Mouse (Mus musculus): ENCODE measurements at regions not wholly inside any gene's neighbourhood (a gene's known extent, or its start where the extent isn't known, plus 50 kb on each side); places are given as distances from the start of the nearest gene placed in this dataset.
A peak's percentile ranks its signal among the peaks of the same experiment; 100 is the strongest.

GRCm38 (mm10) chr9:85524733-85525132, 197.6 kb upstream of the Tent5a start:
- no peak for ATAC-seq (ENCODE audit: low TSS enrichment)

DNA sequence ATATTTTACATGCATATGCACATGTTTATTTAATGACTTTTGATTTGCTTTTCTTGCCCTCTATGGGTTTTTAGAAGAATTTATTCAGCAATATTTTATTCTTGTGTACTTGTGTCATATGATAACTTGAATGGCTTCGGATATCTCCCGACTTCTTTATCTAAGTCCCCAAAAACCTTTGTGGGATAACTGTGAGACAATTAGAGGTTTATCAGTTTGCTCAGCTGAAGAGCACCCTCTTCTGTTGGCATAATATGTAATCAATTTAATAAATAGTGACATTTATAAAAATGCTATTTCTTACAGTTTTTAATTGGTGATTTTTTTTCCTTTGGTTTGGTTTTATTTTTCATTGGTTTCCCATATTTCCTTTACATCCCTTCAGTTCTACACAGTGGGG, 194.2 kb upstream of the Tent5a start:
- ATAC-seq (ENCODE audit: low TSS enrichment) = no peak

DNA sequence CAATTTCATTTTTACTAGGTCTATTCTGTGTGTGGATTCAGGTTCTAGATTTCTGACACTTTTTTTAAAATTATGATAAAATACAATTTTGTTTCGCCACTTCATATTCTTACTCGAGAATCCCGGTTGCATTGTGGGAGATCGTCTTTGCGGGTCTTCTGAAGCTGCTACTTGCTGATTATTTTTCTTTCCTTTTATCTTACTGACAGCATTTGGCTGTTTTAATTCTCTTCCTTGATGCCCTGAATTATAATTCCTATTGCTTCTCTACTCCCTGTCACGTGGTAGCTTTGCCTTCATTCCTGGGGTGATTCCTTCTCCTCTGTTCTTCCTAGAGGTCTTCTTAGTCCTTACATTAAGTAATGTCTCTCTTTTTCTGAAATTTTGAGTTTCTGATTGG, 193.8 kb upstream of the Tent5a start:
- no peak for ATAC-seq (ENCODE audit: low TSS enrichment)

GRCm38 (mm10) chr9:85499006-85499405, 171.9 kb upstream of the Tent5a start:
- no peak for ATAC-seq (ENCODE audit: low TSS enrichment)

- ATAC-seq (ENCODE audit: low TSS enrichment) = no peak
Observed at GRCm38 (mm10) chr9:85497348-85497747, 170.2 kb upstream of the Tent5a start.

DNA sequence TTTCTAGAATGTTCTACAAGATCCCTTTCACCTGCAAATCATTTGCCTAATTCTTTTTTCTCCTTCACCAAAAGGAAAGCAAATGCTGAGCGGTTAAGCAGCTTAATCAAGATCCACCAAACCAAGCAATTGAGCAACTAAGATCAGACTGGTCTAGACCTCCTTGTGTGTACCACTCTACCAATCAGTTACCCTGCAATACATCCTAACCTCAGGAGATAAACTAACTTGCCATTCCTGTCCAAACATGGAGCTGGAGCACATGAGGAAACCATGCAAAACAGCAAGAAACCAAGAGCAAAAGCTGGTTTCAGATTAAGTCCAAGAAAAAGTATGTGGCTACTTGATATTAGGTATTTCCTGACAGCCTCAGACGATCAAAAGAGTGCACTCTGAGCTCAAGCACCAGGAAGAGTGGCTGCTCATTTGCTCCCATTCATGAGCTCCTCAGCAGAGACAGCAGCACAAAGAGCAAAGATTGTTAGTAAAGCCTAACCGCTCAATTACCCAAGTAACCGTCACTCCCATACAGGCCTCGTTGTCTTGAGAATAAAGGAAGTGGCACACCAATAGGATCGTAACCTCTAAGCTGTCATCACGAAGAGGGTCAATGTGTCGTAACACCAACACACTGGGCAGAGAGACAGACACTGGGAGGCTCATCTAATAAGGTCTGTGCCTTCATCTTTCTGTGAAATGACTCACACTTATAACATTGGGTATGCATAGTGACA, 169.5 kb upstream of the Tent5a start:
- no peak for ATAC-seq (ENCODE audit: low TSS enrichment)

DNA sequence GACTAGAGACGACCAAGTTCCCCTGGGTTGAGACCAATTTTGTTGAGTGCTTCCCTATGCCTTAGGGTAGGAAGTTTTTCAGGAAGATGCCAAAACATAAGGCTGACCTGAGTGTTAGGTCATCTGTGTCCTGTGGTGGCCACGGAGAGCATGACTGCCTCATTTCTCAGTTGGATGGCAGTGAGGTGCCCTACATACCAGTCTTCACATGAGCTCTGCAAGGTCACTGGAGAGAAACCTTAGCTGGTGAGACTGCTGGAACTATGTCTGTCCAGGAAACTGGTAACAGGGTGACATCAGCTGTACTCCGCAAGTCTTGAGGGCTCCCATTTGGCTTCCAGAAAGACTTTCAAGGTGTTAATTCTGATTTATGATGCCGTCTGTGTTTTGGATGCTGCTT, 167.9 kb upstream of the Tent5a start:
- no peak for ATAC-seq (ENCODE audit: low TSS enrichment)

DNA sequence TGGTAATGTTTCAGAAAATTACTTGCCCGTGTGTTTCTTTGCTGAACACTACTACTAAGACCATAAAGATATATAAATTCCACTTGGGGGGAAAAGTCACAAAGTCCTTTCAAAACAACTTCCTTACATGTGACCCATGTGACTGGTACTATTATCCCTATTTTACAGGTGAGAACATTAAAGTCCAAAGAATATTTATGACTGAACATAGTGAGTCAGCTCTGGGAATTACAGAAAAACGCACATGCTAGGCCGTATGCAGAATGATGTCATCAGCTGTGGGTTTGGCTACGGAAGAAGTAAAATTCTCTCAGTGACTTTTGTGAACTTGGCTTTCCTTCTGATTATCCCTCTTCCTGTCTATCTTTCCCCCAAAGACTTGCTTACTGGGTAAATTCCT, 166.6 kb upstream of the Tent5a start:
- no peak for ATAC-seq (ENCODE audit: low TSS enrichment)

- no peak for ATAC-seq (ENCODE audit: low TSS enrichment)
Observed at GRCm38 (mm10) chr9:85490367-85490766, 163.2 kb upstream of the Tent5a start.

GRCm38 (mm10) chr9:85487915-85488314, 160.8 kb upstream of the Tent5a start:
- no peak for ATAC-seq (ENCODE audit: low TSS enrichment)

DNA sequence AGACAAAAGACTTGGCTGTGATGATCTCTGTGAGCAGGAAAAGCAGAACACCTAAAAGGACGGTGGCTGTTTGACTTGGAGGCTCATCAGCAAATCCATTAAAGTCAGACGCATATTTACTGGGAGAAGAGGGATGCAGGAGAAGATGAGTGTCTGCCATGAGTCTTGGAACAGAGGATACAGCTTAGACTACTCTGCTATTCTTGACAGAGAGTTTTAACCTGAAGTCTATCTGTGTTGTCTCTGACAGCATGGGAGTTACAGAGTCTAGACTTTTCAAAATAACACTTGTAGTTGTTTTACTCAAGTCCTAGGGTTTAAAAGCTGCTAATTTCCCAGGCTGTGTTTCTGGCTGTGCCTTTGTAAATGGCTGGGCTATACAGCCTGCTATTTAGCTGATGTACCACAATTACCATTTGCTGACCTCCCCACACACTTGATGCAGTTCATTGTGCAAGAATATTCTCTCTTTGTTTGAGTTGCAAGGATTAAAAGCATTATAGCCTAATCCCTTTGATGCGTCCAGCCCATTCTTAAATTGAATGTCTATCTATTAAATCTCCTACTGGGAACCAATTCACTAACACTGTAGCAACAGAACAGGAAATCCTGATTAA, 160.0 kb upstream of the Tent5a start:
- no peak for ATAC-seq (ENCODE audit: low TSS enrichment)

DNA sequence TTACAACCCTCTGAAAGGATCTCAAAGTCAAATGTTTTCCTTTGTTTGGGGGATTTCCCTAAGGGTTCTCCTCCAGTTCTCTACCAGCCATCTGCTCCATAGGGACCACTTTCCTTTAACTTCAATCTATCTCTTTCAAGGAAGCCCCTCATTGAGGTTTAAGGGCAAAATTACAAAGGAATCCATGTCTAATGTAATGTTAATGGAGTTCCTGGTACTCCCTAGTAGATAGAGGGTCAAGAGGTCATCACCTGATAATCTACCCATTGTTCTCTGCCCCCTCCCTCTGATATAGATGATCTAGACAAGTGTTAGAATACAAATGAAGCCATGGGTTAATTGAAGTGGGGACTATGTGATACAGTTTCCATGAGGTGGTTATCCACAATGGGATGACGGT, 158.6 kb upstream of the Tent5a start:
- ATAC-seq (ENCODE audit: low TSS enrichment) = no peak

DNA sequence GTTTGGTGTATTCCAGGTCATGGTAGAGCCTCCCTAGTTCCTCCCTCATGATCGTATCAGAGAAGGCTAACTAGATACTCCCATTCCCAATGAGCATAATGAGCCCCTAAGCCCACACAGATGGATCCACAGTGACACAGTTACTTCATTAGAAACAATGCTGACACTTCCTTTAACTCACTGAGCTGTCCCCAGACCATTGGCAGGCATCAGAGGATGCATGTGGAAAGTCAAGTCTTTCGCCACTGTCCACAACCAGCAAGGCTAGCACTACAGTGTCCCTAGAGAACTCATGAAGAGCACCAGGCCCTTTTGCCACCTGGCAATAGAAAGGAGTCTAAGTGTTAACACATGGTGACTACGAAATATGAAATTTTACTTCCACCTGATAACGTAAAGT, 156.1 kb upstream of the Tent5a start:
- ATAC-seq (ENCODE audit: low TSS enrichment) = no peak

DNA sequence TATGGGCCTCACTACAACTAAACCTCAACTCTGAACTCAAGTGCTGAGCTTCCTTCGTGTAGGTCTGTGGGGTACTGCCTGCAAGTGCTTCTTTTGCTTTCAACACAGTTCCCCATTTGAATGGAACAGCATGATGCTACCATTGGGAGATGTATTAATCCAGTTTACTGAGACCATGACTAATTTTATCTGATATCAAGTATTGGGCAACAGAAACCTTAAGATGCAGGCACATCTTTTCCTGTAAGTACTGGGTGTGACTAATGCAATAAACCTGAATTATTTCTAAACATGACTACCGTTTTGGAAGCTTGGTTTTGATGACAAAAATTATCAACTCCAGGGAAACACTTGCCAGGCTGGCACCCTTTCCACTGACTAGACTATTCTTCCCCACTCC, 153.4 kb upstream of the Tent5a start:
- no peak for ATAC-seq (ENCODE audit: low TSS enrichment)

DNA sequence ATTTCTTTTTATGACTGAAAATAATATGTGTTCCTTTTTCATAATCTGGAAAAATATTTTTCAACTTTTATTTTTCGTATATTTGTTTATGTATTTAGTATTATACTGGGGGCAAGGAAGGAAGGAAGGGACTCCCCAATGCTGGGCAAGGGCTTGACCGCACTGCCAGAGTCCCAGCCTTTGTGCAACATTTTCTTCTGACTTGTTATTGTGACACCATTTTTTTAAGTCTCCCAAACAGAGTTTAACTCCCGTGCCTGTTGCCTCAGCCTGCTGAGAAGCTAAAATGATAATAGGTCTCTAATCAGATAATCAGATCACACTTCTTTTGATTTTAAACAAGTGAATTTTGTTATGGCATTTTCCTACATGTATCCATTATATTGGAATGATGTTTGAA, 148.1 kb upstream of the Tent5a start:
- ATAC-seq (ENCODE audit: low TSS enrichment) = no peak

DNA sequence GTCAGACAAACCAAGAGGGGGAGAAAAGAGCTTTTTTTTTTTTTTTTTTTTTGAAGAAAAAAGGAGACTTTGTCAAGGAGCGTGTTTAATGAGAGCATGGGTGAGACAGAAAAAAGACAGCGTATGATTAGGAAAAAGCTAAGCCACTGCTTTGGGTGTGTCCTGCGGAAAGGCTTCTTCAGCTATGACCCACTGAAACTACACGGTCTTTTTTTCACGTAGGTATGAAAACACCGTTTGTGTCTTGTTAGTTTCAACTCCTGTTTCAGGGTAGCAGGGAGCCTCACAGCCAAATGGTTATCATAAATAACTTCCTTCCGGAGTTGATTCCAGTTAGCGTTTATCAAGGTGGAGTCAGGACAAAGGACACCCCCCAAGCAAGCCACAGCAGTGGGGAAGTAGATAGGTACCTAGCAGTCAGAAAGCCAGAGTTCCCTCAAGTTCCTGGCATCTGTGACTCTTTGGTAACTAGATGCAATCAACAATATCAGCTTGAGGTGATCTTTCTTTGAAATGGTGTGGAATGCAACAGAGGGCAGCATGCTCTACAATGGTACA, 143.2 kb upstream of the Tent5a start:
- no peak for ATAC-seq (ENCODE audit: low TSS enrichment)

GRCm38 (mm10) chr9:85469288-85469687, 142.1 kb upstream of the Tent5a start:
- ATAC-seq (ENCODE audit: low TSS enrichment) = no peak

DNA sequence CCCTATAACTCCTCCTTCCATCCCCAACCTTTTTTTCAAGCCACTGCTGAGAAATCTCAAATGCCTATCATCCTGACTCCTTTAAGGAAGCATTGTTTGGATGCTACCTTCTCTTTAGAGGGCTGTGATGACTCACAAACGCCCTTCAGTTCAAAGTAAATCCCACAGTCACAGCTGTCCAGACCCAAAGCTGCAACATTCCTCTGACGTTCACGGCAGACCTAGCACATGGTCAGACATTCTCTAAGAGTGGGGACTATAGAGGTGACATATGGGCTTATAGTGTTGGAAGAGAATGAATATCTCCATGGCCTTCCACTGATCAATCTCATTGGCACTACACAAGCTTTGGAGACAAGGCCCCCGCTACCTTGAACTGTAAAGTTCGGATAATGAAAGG, 139.5 kb upstream of the Tent5a start:
- ATAC-seq (ENCODE audit: low TSS enrichment) = no peak

DNA sequence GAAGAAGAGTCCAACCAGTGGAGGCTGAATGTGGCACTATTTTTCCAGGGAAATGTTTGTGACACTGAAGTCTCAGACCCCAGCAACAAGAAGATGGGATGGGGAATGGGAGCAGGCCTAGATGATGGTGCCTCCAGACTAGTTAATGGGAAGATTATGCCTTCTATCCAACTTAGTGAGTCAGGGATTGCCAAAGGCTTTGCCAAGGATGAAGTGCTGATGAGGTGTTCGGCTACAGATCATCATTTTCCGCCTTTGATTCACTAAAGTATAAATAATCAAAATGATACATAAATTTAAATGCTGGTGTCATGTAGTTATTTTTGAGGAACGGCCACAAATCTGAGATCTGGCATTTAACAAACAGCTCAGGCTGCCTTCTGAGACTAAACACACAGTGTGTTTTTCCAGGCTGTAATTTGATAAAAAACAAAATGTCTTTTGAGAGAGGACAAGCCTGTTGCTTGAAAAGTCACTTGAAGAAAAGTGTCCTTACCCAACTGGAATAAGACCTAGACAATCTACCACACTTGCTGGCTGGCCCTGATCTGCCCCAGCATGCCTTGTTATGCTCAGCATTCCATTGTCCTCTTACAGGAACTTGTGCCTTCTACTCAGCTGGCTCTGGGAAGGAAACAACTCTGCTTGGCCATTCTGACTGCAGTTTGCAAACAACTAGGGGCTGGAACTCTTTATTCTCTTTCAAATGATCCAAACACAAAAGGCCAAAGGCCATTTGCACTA, 132.1 kb upstream of the Tent5a start:
- ATAC-seq (ENCODE audit: low TSS enrichment) = no peak

DNA sequence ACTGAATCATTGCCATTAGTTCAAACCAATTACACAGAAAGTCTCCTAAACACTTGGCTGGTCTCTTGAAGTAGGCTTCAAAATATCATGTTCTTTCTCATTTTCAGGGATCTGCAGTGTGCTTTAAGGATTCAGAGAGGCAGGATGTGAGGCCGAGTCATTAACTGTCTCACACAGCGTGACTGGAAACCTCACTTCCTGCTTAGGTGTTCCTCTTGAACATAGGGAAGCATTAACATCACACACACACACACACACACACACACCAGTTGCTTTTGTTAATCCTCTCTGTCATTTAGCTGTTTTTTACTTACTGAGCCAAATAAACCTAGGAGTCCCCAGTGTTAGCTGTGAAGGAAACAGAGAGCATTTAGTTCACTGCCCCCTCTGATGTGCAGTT, 131.2 kb upstream of the Tent5a start:
- no peak for ATAC-seq (ENCODE audit: low TSS enrichment)

- no peak for ATAC-seq (ENCODE audit: low TSS enrichment)
Observed at GRCm38 (mm10) chr9:85457400-85457799, 130.3 kb upstream of the Tent5a start.

DNA sequence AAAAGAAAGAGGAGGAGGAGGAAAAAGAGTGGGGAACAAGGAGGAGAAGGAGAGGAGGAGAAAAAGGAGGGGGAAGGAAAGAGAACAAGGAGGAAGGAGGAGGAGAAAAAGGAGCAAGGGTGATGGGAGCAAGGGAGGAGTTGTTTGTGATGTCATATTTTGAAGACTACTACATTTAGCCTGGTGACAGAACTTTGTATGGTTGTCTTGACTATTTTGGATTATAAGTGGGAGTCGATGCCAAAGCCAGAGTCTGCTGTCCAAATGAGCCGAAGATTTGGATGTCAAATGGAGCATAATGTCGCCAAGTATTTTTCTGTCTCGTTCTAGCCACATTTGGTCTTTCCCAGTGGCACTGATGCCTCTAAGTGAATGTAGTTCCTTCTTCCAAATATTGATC, 128.2 kb upstream of the Tent5a start:
- ATAC-seq (ENCODE audit: low TSS enrichment) = peak; percentile 72
